Mouse (Mus musculus) E14TG2a.4 (cell line): ENCODE measurements at regions not wholly inside any gene's neighbourhood (a gene's known extent, or its start where the extent isn't known, plus 50 kb on each side); places are given as distances from the start of the nearest gene placed in this dataset.

Experiments used
- CTCF ChIP-seq: conservative IDR thresholded peaks from 2 replicates; pipeline ENCODE4 v1.5.1; 2014; ENCODE audit warnings: low read length
- POU5F1 ChIP-seq: IDR thresholded peaks from 2 replicates; pipeline ENCODE4 v1.6.1; 2014; ENCODE audit warnings: low read length, borderline replicate concordance

- no peak for TF ChIP-seq CTCF
- no peak for TF ChIP-seq POU5F1
These were observed 373.1 kb upstream of the Npvf start for GRCm38 (mm10) chr6:51027296-51027695.
